Mouse (Mus musculus): ENCODE data around the gene D630003M21Rik. TPM values are rescaled to one million over a fixed set of nuclear protein-coding genes. Genes with fewer than 3 reads are reported as not detected.

D630003M21Rik gene
- total and polyA plus RNA-seq, 2 experiments, result 0.46 to 0.69 TPM

GRCm38 (mm10) chr2:158138778-158139177, 90.2 kb downstream of the D630003M21Rik start:
- TF ChIP-seq POLR2A (IDR thresholded peaks at IDR 0.05; ENCODE audit: extremely low read depth, insufficient read depth, low read length), result no peak
- TF ChIP-seq CTCF (IDR thresholded peaks at IDR 0.05; ENCODE audit: low read depth, low read length), result no peak
- Histone ChIP-seq H3K4me3 (ENCODE audit: insufficient read depth, low read depth, low read length) (no peak overlapping the region), H3K36me3 (ENCODE audit: control insufficient read depth, insufficient read depth, low read length) (peaks cover 7% of the 10 kb centered on the region; the same call in 1 of the 2 replicates), H3K79me2 (ENCODE audit: control insufficient read depth, insufficient read depth, low read length) (no peaks in the 10 kb centered on the region; the same call in 1 of the 2 replicates), H3K9ac (ENCODE audit: low read depth, low read length) (no peak overlapping the region), H3K27ac (replicated peaks; ENCODE audit: insufficient read depth, low read depth, low read length) (no peak overlapping the region), H3K4me1 (ENCODE audit: control insufficient read depth, insufficient read depth, low read length) (peaks cover 36% of the 10 kb centered on the region), H3K27me3 (ENCODE audit: control insufficient read depth, insufficient read depth, low read length) (no peaks in the 10 kb centered on the region)
- no peak for DNase-seq (ENCODE audit: extremely low read depth, low read depth, low spot score)
- 93% methylated on average over 9 of the region's 9 CpGs for WGBS

GRCm38 (mm10) chr2:158137771-158138170, 91.3 kb downstream of the D630003M21Rik start:
- Histone ChIP-seq H3K9ac (ENCODE audit: low read depth, low read length) (no peak overlapping the region), H3K27ac (replicated peaks; ENCODE audit: insufficient read depth, low read depth, low read length) (peak overlapping the region; percentile 18; the same call in 1 of the 2 replicates), H3K4me3 (ENCODE audit: insufficient read depth, low read depth, low read length) (no peak overlapping the region), H3K27me3 (ENCODE audit: control insufficient read depth, insufficient read depth, low read length) (no peaks in the 10 kb centered on the region), H3K4me1 (ENCODE audit: control insufficient read depth, insufficient read depth, low read length) (peaks cover 31% of the 10 kb centered on the region), H3K36me3 (ENCODE audit: control insufficient read depth, insufficient read depth, low read length) (peaks cover 7% of the 10 kb centered on the region; the same call in 1 of the 2 replicates), H3K79me2 (ENCODE audit: control insufficient read depth, insufficient read depth, low read length) (no peaks in the 10 kb centered on the region)
- WGBS, result 81% methylated on average over 12 of the region's 12 CpGs
- TF ChIP-seq CTCF (IDR thresholded peaks at IDR 0.05; ENCODE audit: low read depth, low read length), result no peak
- no peak for TF ChIP-seq POLR2A (IDR thresholded peaks at IDR 0.05; ENCODE audit: extremely low read depth, insufficient read depth, low read length)
- DNase-seq (ENCODE audit: extremely low read depth, low read depth, low spot score), result no peak

DNA sequence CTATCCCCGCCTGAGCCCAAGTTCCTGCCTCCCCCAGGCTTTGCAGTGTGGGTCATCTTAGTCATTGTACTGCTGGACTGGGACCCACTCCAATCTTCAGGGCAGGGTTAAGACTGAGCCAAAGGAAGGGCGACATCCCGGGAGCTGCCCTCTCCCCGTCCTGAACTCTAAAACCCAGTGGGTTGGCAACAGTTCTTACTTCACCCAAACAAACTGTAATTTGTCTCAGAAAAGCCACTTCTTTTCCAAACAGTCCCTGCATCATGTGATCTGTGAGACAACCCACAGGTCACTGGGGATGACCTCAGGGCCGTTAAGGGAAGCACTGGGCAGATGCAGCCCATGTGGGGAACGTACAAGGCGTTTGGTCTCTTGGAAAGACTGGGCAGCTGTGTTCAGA, 92.8 kb downstream of the D630003M21Rik start:
- Histone ChIP-seq H3K36me3 (ENCODE audit: control insufficient read depth, insufficient read depth, low read length) (peaks cover 11% of the 10 kb centered on the region; the same call in 1 of the 2 replicates), H3K27me3 (ENCODE audit: control insufficient read depth, insufficient read depth, low read length) (no peaks in the 10 kb centered on the region), H3K4me3 (ENCODE audit: insufficient read depth, low read depth, low read length) (no peak overlapping the region), H3K9ac (ENCODE audit: low read depth, low read length) (no peak overlapping the region), H3K79me2 (ENCODE audit: control insufficient read depth, insufficient read depth, low read length) (no peaks in the 10 kb centered on the region), H3K27ac (replicated peaks; ENCODE audit: insufficient read depth, low read depth, low read length) (peak overlapping the region; percentile 76), H3K4me1 (ENCODE audit: control insufficient read depth, insufficient read depth, low read length) (peaks cover 31% of the 10 kb centered on the region)
- DNase-seq (ENCODE audit: extremely low read depth, low read depth, low spot score), result peak; percentile 93
- TF ChIP-seq CTCF (IDR thresholded peaks at IDR 0.05; ENCODE audit: low read depth, low read length), result no peak
- TF ChIP-seq POLR2A (IDR thresholded peaks at IDR 0.05; ENCODE audit: extremely low read depth, insufficient read depth, low read length), result no peak
- 5% methylated on average over 7 of the region's 7 CpGs for WGBS

- H3K4me3 ChIP-seq (ENCODE audit: insufficient read depth, low read depth, low read length), result no peak overlapping the region
- H3K4me1 ChIP-seq (ENCODE audit: control insufficient read depth, insufficient read depth, low read length), result peaks cover 34% of the 10 kb centered on the region
- peaks cover 4% of the 10 kb centered on the region; the same call in 1 of the 2 replicates for H3K79me2 ChIP-seq (ENCODE audit: control insufficient read depth, insufficient read depth, low read length)
- DNase-seq (ENCODE audit: extremely low read depth, low read depth, low spot score), result peak; percentile 52
- TF ChIP-seq CTCF (IDR thresholded peaks at IDR 0.05; ENCODE audit: low read depth, low read length), result no peak
- no peak for TF ChIP-seq POLR2A (IDR thresholded peaks at IDR 0.05; ENCODE audit: extremely low read depth, insufficient read depth, low read length)
- H3K27me3 ChIP-seq (ENCODE audit: control insufficient read depth, insufficient read depth, low read length), result no peaks in the 10 kb centered on the region
- H3K27ac ChIP-seq (replicated peaks; ENCODE audit: insufficient read depth, low read depth, low read length), result no peak overlapping the region
- peaks cover 10% of the 10 kb centered on the region; the same call in 1 of the 2 replicates for H3K36me3 ChIP-seq (ENCODE audit: control insufficient read depth, insufficient read depth, low read length)
- 73% methylated on average over 6 of the region's 6 CpGs for WGBS
- no peak overlapping the region for H3K9ac ChIP-seq (ENCODE audit: low read depth, low read length)
Measured at GRCm38 (mm10) chr2:158133050-158133449, 96.0 kb downstream of the D630003M21Rik start.

Other genes starting within 250 kb of the D630003M21Rik start
- 8.2 and 8.9 TPM in 2 replicates for gene Tti1, start 200.8 kb downstream of the D630003M21Rik start, total RNA-seq (2014; rRNA removed)
- gene Tti1, start 200.8 kb downstream of the D630003M21Rik start, polyA plus RNA-seq (2012; rRNA removed), result 7.6 and 9.0 TPM in 2 replicates
- 6.8 and 8.3 TPM in 2 replicates for gene Rprd1b, start 200.7 kb downstream of the D630003M21Rik start, total RNA-seq (2014; rRNA removed)
- gene Rprd1b, start 200.7 kb downstream of the D630003M21Rik start, polyA plus RNA-seq (2012; rRNA removed), result 12.8 and 14.2 TPM in 2 replicates
- gene Tgm2, start 82.8 kb downstream of the D630003M21Rik start, total RNA-seq (2014; rRNA removed), result 68.3 and 101 TPM in 2 replicates
- 91.7 and 93.5 TPM in 2 replicates for gene Tgm2, start 82.8 kb downstream of the D630003M21Rik start, polyA plus RNA-seq (2012; rRNA removed)
- gene Bpi, start 28.9 kb upstream of the D630003M21Rik start, total RNA-seq (2014; rRNA removed), result not detected in 2 replicates
- not detected in 2 replicates for gene Bpi, start 28.9 kb upstream of the D630003M21Rik start, polyA plus RNA-seq (2012; rRNA removed)
- gene Lbp, start 77.3 kb upstream of the D630003M21Rik start, total RNA-seq (2014; rRNA removed), result 66.8 and 85.7 TPM in 2 replicates
- 164 and 230 TPM in 2 replicates for gene Lbp, start 77.3 kb upstream of the D630003M21Rik start, polyA plus RNA-seq (2012; rRNA removed)
- 0.74 and 0.92 TPM in 2 replicates for gene Snhg11, start 146.4 kb upstream of the D630003M21Rik start, total RNA-seq (2014; rRNA removed)
- gene Snhg11, start 146.4 kb upstream of the D630003M21Rik start, polyA plus RNA-seq (2012; rRNA removed), result 2.2 and 3.5 TPM in 2 replicates
- 9.7 and 9.9 TPM in 2 replicates for gene Ralgapb, start 180.6 kb upstream of the D630003M21Rik start, total RNA-seq (2014; rRNA removed)
- 5.6 and 6.1 TPM in 2 replicates for gene Ralgapb, start 180.6 kb upstream of the D630003M21Rik start, polyA plus RNA-seq (2012; rRNA removed)